Mouse (Mus musculus) cerebellum, adult 18-20 months (tissue): ENCODE results near the gene Crybg2.

ENCODE experiments used
- DNase-seq, 2 experiments: peaks; one replicate each; pipeline ENCODE4 v3.0.0; 2021

The Crybg2 gene

GRCm38 (mm10) chr4:134058908-134059307 lies 1.7 kb upstream of the Crybg2 start:
- DNase-seq = no peak

DNA sequence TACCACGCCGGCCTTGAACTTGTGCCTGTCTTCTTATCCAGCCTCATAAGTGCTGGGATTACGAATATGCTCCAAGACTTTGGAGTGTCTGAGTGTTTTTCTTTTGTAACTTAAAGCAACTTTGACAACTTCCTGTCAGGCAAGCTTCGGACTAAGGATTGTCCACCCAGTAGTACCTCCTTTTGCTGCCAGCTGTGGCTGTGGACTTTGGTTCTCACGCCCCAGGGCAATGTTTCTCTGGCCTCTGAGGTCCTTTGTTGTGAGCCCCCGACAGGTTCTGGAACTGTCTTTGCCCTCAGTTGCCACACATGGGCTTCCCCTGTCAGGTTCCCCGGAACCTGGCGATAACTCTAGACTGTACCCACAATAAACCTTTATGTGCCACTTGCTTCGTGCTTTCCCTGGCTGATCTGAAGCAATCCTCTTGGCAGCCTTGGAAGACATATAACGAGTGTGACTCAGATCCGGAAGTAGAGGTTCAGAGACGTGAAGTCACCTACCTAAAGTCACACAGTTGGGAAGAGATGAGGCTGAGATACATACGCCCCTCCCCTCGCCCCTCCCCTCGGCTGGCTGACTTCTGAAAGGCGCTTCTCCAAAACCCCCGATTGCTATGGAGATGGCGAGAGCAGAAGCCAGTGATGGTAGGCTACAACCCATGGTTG lies 683 bp downstream of the Crybg2 start:
- no peak for DNase-seq

DNA sequence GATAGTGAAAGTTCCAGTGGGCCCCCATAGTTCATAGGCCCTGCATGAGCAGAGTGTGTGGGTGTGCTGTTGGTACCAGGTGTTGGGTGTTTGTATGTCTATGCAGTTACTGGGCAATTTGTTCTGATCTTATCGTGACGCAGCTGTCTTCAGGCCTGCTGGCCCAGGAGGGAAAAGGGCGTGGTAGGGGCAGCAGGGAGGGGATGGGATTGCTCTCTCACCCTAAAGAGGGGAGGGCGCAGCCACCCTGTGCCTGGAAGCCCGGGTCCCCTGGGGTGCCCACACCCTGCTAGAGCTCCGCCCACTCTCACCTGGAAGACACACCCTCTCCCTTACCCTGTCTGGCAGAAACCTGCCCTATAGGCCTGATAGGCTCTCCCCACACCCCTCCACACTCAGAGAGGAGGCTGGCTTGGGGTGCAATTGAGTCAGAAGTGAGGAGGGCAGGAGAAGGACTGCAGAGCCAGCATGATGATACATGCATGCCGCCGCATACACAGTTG lies 1.4 kb downstream of the Crybg2 start:
- no peak for DNase-seq

DNA sequence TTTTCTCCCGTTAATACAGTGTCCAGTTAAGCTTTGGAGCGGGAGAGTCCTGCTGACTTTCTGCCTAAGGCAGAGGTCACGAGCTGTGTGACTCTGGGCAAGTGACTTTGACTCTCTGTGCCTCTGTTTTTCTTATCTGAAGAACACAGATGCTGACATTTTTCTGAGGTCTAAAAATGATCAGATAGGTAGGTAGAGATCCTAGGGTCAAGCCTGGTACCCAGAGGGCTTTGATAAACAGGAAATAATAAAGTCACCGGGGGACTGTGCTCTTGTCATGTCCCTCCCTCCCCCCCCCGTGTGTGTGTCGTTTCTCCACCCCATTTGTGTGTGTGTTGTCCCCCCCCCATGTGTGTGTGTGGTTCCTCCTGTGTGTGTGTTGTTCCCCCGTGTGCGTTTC lies 1.9 kb downstream of the Crybg2 start:
- no peak for DNase-seq

- no peak for DNase-seq
Observed at GRCm38 (mm10) chr4:134065431-134066004, 4.9 kb downstream of the Crybg2 start.

GRCm38 (mm10) chr4:134067383-134067782 lies 6.8 kb downstream of the Crybg2 start:
- no peak for DNase-seq

DNA sequence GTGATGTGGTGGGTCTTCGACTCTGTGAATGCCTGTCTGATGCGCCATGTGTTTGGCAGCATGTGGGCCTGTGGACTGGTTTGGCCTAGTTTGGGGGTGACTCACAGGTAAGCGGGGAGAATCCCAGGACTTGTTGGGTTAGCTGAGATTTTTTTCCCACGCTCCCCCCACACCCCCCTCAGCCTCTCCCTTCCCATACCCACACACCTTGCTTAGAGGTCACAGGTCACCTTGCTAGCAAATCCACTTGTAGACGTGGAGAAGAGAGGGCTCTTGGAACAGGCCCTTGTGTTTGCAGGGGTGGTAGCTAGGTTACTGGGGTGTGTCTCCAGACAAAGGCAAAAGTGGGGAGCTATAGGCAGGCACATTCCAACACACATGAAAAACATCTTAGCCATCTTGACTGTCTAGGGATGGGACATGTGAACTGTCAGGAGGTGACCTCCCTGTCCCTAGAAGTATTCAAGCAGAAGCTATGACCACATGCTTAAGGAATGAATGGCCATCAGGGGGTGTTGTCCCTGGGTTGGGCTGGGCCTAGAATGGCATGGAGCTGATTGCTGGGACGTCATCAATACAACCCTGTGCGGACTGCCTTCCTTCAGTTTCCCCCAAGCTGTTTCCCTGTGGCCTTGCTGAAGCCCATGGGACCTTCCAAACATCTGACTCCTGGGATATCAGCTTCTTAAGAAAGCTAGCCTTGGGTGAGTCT lies 7.4 kb downstream of the Crybg2 start:
- no peak for DNase-seq

DNA sequence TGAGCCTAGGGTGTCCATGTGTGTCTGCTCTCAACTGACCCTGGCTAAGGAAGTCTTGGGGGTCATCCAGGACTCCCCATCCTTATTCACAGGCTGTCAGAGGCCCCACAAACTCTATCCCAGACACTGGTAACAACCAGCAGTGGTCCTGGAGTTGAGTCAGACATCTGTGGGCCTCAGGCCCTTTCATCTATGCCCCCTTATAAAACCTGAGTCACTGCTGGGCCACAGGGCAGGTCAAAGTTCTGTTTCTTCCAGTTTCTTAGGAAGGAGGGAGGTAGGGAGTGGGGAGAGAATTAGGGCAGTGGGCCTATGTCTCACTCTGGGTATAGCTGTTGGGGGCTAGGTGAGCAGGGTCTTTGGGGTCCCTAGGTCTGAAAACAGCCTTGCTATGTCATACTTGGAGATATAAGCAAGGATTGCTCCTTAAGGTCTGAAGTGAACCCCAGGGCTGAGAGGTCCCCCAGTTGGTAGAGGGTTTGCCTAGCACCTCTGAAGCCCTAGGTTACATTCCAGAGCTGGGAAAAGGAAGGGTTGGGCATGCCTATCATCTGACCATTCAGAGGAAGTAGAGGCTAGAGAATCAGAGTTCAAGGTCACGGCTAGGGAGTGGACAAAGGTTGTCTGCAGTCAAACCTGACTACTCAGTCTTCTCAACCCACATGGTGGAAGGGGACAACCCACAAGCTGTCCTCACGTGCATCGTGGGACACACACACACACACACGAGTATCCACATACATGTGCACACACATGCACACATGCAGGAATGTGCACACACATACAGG lies 8.4 kb downstream of the Crybg2 start:
- no peak for DNase-seq

GRCm38 (mm10) chr4:134078694-134079093 lies 18.1 kb downstream of the Crybg2 start:
- peak; percentile 30 to 39 for DNase-seq

DNA sequence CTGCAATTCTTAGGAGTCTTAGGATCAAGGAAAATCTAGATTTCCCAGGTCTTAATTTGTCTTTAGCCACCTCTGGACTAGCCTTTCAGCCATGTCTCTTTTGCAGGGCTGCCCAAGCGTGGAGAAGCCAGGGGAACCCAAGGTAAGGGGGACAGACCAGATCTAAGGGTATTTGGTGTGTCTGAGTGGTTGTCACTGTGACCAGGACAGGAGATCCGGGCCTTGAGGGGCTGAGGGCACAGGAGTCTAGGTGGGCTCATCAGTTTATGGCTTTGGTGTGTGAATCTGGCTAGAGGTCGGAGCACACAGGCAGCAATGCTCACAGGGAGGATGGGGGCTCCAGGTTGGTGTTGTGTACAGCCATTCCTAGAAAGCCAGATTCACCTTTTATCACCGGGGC lies 20.1 kb downstream of the Crybg2 start:
- DNase-seq = no peak

DNA sequence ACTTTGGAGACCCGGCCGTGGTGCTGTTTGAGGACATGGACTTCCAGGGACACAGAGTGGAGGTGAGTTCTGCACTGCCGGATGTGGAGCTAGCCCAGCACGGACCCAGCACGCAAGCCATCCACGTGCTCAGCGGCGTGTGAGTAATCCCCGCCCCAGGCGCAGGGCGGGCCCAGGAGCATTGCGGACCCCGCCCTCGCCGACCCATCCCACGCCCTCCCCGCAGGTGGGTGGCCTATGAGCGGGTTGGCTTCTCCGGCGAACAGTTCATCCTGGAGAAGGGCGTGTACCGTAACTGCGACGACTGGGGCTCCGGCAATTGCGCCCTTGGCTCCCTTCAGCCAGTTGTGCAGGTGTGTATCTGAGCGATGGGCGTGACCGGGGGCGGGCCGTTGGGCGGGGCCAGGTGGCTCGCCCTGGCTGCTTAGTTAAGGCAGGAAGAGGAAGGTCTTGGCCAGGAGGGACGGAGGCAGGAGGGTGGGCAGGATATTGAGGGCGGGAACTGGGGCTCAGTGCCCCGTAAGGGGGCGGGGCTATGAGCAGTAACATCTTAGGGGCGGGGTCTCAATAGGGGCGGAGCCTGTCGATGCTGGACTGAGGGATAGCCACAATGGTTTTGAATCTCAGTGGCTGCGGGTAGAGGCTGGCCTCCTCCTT lies 21.2 kb downstream of the Crybg2 start:
- DNase-seq = peak; percentile 52 to 59

- DNase-seq = no peak
Observed at GRCm38 (mm10) chr4:134082460-134082859, 21.8 kb downstream of the Crybg2 start.

DNA sequence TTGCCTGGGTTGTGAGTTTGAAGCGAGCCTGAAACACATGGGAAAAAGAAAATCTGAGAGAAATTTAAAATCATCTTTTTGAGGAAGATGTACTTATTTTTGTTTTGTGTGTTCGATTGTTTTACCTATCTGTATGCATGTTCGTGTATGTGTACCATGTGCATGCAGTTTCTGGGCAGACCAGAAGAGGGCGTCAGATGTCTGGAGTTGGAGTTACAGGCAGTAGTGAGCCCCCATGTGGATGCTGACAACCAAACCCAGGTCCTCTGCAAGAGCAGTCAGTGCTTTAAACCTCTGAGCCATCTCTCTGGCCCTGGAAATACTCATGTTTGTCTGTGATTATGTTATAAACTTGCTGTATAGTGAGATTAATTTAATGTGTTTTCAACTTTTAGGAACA lies 24.4 kb downstream of the Crybg2 start:
- no peak for DNase-seq

GRCm38 (mm10) chr4:134087412-134087811 lies 26.8 kb downstream of the Crybg2 start:
- peak; percentile 62 to 64 for DNase-seq

GRCm38 (mm10) chr4:134089029-134089428 lies 28.4 kb downstream of the Crybg2 start:
- DNase-seq = no peak

GRCm38 (mm10) chr4:134090521-134091224 lies 30.1 kb downstream of the Crybg2 start:
- DNase-seq = no peak

DNA sequence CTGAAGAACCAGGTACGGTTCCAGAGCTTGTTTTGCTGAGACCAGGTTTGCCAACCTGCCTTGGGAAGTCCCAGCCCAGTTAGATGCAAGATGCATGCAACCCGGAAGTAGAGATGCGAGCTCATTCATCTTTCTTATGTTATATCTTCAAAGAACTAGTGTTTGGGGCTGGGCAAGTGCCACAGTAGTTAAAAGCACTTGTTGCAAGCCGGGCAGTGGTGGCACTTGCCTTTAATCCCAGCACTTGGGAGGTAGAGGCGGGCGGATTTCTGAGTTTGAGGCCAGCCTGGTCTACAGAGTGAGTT lies 30.6 kb downstream of the Crybg2 start:
- DNase-seq = no peak

DNA sequence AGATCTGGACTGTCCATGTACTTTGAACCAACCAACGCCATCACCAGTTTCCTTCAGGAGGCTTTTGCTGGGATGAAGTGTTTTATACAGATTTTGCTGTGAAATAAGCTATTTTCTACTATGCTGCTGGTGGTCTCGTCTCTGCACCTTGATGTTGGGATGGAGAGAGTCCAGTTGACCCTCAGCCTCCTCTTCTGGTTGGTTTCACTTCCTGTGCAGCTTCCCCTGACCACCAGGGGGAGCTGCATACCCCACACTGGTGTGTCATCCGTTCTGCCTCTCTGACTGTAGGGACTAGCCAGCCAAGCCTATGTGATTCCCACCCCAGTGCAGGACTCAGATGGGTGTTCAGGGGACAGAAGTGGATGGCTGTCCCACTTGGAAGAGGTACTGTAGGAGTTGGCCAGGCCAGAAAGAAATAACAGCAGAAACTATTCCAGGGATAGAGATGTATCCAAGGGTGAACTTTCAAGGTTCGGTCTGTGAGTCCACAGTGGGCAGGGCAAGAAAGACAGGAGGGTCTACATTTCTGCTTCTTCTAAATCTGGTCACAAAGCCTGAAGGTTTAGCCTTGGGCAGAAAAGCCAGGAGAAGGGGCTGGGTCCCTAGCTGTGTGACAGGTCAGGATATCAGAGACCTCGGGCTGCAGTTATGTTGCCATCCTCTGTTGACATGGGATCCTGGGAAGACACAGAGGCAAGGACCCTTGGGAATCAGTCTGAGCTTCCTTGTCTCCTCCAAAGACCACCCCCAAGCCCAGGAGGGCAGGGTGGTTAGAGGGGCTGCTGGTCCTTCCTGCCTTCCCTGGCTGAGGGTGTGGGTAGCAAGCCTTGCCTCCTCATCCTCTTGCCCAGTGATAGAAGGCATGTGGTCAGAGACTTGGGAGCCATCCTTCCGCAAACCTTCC lies 32.0 kb downstream of the Crybg2 start:
- peak; percentile 22 to 50 for DNase-seq

DNA sequence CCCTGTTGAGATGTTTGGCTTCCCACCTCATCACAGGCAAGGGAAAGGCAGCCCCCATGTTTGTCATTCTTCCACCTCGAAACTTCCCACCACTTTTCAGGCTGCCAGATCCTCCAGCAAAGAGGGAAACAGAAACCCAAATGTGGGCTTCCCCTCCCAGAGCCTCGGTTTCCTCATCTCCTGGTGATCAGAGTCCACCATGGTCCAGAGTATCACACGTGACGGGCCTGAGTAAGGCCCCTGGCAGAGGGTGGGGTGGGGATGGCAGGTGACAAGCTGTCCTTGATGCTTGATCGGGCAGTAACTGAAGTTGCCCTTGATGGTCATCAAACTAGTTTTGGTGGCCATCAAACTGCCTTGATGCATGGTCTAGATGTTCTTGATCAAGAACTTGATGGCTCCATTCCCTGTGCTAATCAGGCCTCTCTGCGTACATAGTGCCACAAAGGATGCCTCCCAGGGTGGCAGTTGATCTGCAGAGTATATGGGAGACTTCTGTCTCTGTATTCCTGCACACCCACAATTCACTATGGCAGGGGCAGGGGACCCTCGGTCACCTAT lies 33.5 kb downstream of the Crybg2 start:
- no peak for DNase-seq

GRCm38 (mm10) chr4:134094923-134095547 lies 34.4 kb downstream of the Crybg2 start, which contains the start of gene Cd52:
Gene Cd52, minus strand, starts transcription at chr4:134095082.
- DNase-seq = no peak
